Mouse (Mus musculus) v-Abl transformed pro-B cells (cell line): Measurements from ENCODE around the gene Taf3.

Source experiments
- in situ Hi-C, 2 experiments: fragments of 400-800 bp; cut with MboI; formaldehyde crosslinking; loops; one replicate each; pipeline ENCODE4 v1.15.1; 2025; ENCODE audit not compliant: unreplicated experiment in 2 of 2

Taf3 gene

DNA sequence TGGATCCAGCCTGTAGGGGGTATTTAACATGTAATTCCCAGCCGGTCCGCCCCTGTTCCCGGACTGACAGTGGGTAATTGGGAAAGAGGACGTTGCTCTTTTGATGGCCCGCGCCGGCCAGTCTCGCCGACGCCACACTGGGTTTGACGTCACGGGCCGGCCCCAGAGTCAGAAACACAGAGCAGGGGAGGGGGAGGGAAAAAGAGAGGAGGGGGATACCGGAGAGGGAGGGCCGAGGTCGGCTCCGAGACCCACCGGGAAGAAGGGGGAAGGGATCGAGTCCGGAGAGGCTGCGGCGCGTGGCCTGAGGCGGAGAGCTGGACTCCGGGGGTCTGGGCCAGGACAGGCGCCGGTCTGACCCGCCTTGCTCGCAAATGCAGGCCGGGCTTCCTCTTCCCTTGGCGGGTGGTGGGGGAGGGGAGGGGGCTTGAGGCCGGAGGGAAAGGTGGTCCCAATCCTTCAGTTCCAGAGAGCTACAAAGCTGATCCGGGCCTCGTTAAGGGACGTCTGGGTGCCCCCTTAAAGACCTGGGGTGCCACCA lies 167.3 kb downstream of the Taf3 start, which contains the start of gene 4930412O13Rik:
Gene 4930412O13Rik (plus strand): TSS at position 202 of the 541 bp plus-strand sequence.
- in situ Hi-C loops: loop anchor here (5.0 to 25.0 kb wide), 3 partner anchors 406 to 1209 kb away; no protein-coding TSS in a partner anchor

DNA sequence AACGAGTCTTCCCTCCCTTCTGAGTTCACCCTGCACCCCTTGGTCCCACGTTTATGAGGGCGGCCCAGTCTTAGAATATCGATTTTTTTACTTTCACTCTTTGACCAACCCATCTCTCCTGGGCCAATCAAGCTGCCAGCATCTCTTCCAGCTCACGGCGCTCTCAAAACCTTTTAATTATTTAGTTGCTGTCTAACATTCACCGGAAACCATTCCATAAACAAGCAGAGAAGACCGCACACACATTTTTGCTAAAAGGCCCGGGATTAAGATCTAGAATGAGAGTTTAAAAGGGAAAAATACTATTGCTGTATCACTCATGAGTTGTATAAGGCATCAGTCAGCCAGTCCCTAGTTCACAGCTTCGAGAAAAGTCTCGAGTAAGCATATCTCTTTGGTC lies 168.1 kb downstream of the Taf3 start:
- in situ Hi-C loops: loop anchor here (5.0 to 25.0 kb wide), 3 partner anchors 407 to 1208 kb away; no protein-coding TSS in a partner anchor

DNA sequence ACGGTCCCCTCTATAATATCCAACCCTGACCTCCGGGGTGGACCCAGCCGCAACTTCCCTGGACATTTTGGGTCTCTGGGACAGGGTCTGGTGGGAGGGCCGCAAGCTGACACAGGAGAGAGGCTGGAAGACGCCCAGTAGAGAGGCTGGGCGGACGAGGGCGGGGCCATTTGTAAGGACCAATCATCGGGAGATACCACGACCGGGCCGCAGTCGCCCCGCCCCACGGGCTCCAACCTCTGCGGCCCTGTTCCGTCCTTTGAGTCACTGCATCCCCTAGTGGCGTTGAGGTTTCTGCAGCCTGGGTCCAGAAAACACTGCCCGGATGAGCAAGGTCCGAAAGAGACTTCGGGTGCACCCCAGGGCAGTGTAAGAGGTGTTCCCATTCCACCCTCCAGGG lies 168.9 kb downstream of the Taf3 start:
- in situ Hi-C loops: loop anchor here (5.0 to 25.0 kb wide), 3 partner anchors 408 to 1125 kb away; no protein-coding TSS in a partner anchor

DNA sequence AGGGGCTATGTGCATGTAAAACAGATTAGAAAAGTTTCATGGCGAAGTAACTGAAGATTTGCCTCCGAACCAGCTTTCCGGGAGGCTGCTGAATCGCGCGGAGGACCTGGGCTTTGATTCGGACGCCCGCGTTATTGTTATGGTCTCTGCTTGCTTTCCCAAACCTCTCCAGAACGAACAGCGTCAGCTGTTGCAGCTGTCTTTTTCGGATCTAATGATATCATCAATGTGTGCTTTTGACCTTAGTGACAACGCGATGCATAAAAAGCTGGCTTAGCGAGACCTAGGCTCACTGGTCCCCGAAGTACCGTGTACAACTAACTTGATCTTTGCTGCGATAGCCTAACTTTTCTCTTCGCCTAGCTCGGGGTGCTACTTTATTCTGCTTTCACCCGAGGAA lies 169.3 kb downstream of the Taf3 start:
- in situ Hi-C loops: loop anchor here (5.0 to 25.0 kb wide), 3 partner anchors 408 to 1124 kb away; no protein-coding TSS in a partner anchor

DNA sequence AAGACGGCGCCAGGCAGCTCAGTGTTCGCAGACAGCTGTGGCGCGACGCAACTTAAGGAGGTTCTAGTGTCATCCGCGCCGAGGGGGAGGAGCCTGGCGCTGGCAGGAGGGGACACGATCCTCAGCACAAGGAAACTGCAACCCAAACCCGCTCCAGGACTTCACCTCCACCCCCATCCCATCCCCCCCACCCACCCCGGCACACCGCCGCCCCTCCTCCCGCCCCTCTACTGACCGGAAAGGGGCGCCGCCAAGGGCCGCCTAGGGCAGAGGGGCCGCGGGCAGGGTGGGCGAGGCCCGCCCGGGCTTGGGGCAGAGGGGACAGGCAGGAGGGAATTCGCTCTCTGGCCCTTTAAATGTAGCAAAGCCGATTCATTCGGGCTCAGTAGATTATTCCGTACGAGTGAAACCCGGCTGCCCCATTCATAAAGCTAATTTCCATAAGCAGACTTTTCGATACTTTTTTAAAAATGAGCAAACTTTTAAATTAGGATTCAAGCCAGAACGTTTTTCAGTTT lies 169.8 kb downstream of the Taf3 start:
- in situ Hi-C loops: loop anchor here (5.0 to 25.0 kb wide), 3 partner anchors 409 to 1124 kb away; no protein-coding TSS in a partner anchor

DNA sequence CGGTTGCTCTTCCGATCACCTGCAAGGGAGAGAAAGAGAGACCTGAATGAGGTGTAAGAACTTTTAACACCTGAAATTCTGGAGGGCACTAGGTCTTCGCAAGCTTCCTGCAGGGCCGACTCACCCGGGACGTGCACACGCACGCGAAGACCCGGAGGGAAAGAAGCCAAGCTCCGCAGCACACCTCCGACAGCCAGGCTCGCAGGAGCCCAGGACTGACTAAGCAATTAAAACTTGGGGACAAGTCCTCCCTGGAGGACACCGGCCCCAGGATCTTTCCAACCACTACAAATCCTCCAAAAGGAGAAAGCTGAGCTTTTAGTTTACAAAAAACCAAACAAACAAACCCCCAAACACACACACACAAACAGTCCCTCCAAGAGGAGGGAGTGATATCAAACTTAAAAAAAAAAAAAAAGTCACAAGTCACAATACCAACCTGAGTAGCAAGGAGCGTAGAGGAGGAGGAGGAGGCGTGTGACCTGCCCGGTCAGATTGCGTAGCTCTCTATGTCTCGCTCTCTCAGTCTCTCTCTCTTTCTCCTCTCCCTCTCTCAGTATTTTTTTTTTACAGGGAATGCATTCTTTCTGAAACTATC lies 170.3 kb downstream of the Taf3 start:
- in situ Hi-C loops: loop anchor here (5.0 to 25.0 kb wide), 3 partner anchors 409 to 1123 kb away; no protein-coding TSS in a partner anchor

DNA sequence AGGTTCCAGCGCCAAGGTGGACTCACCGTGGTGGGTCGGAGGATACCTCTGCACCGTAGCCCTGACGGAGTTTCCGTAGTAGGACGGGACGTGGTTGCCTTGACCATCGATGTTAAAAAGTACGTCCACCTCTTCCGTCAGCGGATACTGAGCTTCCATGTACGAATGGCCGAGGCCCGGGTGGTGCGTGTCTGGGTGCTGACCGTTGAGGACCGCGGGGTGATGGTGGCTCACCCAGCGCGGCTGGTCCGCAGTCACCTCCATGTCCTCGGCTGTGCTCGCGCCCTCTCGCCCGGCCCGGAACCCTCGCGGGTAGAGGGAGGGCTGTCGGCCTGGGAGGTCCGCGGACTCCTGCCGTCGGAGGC lies 171.1 kb downstream of the Taf3 start:
- in situ Hi-C loops: loop anchor here (5.0 to 25.0 kb wide), 3 partner anchors 410 to 1123 kb away; no protein-coding TSS in a partner anchor

DNA sequence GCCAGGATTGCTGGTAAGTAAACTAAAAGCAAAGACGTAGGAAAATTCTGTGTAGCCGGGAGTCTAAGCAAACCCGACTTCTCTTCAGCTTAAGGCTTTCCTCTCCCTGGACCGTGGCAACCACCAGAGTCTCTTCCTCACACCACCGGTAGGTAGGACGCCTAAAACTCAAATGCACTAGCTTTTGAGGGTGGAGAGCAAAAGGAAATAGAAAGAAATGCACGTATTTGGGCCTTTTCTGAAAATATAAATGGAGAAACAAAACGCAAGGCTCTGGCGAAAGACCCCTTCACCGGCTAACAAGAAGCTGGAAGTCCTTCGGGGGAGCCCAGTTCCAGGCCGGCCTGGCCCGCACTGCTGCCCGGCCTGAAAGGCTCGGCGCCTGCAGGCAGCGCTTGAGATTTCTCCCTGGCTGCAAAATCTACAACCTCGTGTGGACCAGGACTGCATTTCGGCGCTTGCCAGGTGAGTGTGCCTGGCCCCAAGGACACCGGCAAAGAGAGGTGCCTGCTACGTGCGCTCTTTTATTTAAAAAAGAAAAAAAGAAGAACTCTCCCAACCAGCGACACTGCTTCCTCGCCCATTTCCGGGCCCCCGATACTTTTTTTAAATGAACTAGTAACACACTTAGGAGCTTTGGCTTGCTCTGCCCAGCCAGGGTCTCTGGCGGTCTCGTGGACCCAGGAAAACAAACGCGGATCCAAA lies 171.6 kb downstream of the Taf3 start:
- in situ Hi-C loops: loop anchor here (5.0 to 25.0 kb wide), 3 partner anchors 411 to 1122 kb away; no protein-coding TSS in a partner anchor

DNA sequence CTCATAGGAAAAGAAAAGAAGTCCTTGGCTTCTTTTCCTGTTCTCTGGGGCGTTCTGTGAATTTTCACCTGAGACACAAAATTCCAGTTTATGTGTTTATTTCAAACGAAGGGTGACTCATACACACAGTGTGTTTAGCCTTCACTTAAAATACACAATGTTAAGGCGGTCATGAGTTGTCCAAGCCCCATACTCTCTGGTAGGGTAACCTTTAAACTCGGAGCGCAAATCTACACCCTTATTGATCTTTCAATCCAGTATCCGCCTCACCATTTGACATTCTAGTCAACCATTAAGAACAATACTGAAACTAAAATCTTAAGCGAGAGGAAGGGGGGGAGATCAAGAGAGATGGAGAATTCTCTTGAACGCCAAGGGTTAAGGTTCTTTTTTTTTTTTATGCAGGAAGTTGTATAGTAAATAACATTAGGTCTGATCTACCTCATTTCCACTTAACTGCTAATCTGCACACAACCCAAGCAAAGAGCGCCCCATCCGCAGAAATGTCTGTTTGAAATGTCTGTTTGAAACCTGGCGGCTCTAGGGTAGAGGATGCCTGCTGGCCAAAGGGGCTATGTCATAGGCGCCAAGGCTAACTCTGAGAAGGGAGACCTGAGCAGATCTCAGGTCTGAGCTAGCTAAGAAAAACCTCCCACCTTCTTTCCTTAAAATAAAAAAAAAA lies 172.6 kb downstream of the Taf3 start:
- in situ Hi-C loops: loop anchor here (5.0 to 25.0 kb wide), 3 partner anchors 411 to 1121 kb away; no protein-coding TSS in a partner anchor

DNA sequence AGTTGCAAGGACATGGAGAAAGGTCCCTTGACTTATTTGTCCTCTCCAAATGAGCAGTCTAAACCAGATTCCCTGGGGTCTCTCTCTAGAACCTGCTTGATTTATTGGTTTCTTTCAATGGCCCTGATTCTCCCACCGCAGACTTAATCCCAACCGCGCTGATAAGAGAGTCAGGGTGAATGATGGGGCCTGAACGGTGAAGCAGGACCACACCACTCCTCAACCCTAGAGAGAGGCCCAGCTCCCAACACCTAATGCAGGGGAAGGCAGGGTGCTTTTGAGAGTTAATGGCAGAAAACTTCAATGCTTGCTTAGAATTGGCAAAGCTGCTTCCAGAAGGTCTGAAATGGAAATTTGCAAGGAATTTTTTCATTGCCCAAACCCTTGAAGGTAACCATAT lies 173.2 kb downstream of the Taf3 start:
- in situ Hi-C loops: loop anchor here (5.0 to 25.0 kb wide), 3 partner anchors 412 to 1120 kb away; no protein-coding TSS in a partner anchor

DNA sequence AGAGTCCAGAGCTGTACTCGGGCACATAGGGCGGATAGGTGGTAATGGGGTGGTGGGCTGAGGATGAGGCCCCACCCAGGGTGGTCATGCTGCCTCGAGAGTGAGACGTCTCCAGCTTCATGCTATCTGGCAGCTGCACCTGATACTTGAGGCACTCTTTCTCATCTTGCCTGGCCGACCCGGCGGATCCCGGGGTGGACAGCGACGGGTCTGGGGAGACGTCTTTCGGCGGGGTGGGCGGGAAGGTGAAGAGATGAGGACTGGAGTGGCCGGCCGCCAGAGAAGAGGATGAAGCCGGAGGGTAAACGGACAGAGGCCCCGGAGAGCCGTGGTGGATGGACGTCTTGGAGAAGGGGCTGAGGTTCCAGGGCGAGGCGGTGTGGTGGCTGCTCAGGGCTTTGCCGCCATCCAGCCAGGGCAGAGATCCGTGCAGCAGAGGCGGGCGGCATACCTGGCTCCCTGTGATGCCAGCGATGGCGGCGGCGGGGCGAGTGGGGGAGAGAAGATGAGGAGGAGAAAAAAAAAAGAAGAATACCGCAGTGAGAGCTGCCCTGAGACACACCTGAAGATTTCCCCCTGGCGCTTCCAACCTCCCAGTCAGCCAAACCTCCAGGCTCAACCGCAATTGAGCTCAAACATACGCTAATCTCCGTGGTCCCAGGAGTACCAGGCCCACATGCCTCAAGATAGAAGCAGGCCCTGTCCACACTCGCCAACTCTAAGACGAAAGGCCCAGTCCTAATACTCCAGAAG lies 173.8 kb downstream of the Taf3 start:
- in situ Hi-C loops: loop anchor here (5.0 to 25.0 kb wide), 3 partner anchors 413 to 1120 kb away; no protein-coding TSS in a partner anchor

DNA sequence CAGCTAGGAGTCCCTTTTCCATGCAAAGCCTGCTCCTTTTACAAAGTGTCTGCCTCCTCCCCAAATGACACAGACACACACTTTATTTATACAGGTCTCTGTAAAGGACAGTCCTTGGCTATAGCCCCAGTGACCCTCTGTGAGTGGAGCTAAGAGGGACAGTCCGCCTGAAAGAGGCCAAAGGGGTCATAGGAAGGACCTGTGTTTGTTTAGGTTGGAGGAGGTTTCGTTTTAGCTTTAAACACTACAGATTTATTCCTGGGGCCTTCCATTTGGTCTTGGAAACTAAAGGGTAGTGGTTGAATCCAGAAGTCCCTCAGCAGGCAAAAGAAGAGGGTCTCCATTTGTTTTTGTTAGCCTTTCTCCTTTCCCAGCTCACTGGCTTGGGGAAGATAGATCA lies 174.6 kb downstream of the Taf3 start:
- in situ Hi-C loops: loop anchor here in 1 of 2 experiments (10.0 kb wide), 1 partner anchor 1119 kb away; no protein-coding TSS in a partner anchor

DNA sequence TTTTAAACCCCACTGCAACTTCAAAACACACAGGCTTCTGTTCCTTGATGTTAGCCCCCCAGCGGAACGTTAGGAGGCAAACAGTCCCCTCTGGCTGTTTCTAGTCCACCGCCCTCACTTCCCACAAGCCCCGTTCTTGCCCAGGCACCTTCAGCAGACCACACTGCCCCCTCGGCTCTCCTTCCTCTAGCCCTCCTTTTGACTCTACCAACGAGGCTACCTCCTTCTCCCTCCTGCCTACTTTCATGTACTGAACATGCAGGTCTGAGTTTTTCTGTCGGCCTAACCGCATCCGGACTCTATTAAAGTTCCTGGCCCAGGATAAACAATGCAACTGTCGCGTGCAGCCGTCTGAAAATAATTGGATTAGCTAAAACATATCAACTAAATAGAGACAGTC lies 175.7 kb downstream of the Taf3 start:
- in situ Hi-C loops: loop anchor here in 1 of 2 experiments (10.0 kb wide), 1 partner anchor 1118 kb away; no protein-coding TSS in a partner anchor

DNA sequence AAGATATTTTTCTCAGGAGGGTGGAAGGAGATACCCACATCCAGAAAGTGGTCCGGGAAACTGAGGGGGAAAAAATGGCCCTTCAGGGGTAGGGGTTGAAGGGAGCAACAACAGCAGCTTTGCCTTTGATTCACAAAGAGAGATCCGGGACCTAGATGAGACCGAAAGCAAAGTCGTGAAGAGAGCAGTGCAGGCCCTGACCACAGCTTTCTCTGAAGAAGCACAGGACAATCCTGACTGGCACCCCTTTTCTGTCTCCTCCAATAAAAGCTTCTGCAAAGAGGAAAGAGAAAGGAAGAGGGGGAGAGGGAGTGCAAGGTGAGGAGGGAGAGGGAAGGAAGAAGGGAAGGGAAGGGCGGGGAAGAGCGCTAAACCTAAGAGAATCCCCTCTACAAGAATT lies 176.6 kb downstream of the Taf3 start:
- in situ Hi-C loops: loop anchor here in 1 of 2 experiments (10.0 kb wide), 1 partner anchor 1117 kb away; no protein-coding TSS in a partner anchor

DNA sequence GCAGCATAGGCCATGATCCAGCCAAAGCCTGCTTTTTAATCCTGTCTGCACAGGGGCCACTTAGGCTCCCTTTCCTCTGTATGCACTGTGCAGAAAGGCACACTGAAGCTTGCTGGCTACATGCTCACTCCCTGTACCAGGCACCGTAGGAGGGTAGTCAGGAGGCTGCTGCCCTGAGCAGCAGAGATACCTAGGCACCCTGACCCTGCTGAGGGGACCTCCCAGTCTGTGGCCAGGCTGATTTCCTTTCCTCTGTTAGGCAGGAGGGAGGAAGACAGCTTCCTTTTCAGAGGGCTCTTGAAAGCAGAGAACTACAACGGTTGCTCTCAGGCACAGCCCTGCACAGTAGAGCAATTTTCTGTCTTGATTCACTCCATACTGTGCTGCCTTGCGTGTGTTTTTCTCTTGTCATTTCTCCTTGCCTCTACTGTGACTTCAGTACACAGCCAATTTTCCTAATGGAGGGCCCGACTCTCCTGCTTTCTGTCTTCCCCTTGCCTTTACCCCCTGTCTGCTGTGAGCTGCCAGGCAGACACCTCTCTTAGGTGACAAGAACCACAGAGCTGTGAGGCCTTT lies 177.2 kb downstream of the Taf3 start:
- in situ Hi-C loops: loop anchor here in 1 of 2 experiments (10.0 kb wide), 1 partner anchor 1116 kb away; no protein-coding TSS in a partner anchor

DNA sequence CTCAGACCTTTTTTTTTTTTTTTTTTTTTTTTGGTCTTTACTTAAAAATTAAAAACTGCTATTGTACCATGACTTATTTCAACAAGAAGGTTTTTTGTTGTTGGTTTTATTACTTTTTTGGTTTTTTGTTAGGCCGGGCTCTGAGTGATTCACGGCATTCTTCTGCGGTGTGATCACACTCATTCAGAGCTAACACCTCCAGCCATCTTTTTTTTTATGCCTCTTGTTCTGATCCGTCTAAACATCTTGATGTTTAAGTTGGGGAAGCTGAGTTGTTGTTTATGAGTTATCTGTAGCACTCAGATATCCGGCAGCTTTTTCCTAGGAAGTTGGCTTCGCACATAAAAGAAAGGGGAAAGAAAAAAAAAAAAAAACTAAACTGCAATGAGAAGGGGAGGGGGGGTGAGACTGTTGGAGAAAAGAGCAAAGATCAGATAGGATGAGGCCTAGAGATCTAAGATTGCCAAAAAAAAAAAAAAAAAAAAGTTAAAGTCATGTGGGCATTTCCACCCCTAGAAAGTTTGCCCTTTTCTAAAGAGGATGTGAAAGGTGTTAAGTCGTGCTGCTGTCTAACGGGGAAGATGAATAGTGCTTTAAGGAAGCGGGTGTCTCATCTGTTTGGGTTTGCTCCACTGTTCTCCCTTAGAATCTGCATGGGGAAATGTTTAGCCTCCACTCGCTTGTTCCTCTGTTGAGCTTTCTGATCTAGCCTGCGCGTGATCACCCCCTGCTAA lies 181.1 kb downstream of the Taf3 start:
- in situ Hi-C loops: no loop called here
